Mouse (Mus musculus) cerebellum, adult 9-10 months (tissue): ENCODE measurements at regions not wholly inside any gene's neighbourhood (a gene's known extent, or its start where the extent isn't known, plus 50 kb on each side); places are given as distances from the start of the nearest gene placed in this dataset.

Experiments
- DNase-seq: peaks from one replicate; pipeline ENCODE4 v3.0.0; 2022

DNA sequence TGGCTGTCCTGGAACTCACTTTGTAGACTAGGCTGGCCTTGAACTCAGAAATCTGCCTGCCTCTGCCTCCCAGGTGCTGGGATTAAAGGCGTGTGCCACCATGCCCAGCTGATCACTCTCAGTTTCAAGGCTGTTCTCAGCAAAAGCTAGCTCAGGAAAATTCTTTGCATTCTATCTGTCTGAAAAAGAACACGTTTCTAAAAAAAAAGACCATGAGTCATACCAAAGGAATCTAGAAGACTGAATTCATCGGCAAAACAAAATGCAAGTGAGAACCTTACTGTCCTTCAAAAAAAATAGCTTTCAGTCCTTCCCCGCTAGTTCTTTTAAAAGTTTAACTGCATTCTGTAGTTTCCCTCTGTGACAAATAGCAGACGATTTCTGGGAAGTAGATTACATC is 596.3 kb upstream of the Syt1 start:
- DNase-seq = no peak

DNA sequence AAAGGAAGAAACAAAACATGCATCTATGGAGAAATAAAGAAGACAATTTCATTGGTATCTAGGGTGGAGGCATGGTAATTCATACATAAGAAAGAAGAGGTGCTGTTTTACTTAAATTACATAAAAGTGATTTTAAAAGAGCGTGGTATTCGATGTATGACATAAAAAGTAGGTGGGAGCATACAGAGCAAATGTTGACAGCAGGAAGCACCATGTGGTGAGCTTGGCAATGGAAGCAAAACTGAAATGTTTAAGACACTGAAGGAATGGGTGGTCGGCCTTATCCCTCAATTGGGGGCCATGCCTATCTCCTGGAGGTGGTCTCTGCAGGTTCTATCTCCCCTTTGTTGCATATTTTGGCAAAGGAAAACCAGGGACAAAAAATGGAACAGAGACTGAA is 592.5 kb upstream of the Syt1 start:
- no peak for DNase-seq

DNA sequence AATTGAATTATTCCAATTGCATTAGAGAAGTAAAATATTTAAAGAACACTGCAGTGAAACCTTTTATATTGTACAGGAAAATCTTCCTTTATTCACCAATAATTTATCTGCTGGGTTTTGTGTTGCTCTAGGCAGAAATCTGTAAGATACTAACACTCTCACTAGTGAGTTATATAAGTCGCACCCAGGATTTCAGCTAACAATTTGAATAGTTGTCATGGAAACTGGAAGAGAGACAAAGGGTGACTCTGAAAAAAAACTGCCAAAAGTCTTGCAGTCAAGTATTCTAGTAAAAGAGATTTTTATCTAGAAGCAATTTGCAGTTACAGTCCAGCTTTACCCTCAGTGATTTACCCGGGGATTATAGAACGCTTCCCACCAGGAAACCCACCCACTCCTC is 587.8 kb upstream of the Syt1 start:
- DNase-seq = no peak

DNA sequence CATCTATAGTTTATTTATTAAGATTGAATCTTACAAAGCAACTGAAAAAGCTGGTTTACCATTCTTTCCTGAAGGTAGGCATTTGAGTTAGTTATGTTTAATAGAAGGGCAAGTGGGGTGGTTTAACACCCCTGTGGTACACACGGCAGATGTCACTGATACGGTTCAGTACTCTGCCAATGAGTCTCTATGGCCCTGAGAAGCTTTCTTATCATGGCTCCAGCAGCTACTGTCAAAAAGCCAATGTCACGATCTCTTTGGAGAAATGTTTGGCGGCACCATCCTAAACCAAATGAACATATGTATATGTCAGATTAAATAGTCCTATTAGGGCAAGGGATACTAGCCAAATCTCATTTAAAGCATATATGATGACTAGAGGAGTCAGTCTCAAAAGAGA is 562.4 kb upstream of the Syt1 start:
- peak; percentile 70 for DNase-seq

DNA sequence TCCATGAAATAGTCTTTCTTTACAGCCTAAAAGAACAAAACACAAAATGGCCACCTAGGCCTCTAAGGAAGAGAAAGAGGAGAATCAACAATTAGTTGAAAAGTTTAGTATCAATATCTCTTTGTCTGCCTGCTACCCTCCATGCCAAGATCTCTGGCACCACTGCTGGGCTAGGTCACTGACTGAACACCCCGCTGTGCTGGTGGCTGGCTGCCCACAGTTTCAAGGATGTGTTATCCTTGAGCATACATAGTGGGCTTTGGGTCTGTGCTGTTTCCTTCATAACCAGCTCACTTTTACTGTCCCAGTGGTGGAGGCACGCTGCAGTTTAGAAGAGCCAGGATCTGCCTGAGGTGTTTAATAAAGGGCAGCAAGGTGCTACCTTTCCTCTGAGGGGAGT is 559.0 kb upstream of the Syt1 start:
- DNase-seq = peak; percentile 63

DNA sequence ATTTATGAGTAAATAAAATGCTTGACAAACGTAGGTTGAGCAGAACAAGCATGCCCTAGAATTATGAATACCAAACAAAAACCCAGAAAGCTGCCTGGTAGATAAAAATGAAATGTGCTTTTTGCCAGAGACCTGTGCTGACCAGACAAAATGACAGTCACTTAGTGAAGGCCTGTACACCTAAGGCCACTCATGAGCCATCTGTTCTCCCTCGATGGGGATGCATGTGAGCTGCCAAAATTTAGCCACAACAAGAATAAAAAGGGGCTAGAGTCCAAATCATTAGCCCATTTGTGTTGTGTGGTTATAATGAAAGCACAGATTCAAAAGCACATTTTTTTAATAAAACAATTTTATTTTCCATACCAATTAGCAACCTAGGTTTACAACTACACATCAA is 555.9 kb upstream of the Syt1 start:
- DNase-seq = peak; percentile 97

DNA sequence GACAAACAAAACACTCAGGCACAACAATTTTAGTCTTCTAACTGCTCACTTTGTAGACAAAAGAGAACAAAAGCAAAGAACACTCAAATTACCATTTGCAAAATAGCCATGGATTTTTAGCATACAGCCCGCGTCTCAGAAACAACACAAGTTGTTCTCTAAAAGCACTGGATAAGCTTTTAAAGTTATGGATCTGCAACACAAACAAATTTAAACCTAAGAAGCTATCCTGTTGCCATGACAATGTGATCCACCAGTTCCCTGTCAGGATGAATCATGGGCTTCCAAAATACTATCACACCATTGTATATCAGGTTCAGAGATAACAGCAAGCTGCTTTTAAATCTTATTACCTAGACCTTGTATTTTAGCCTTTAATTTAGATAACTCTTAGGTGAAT is 550.9 kb upstream of the Syt1 start:
- no peak for DNase-seq

DNA sequence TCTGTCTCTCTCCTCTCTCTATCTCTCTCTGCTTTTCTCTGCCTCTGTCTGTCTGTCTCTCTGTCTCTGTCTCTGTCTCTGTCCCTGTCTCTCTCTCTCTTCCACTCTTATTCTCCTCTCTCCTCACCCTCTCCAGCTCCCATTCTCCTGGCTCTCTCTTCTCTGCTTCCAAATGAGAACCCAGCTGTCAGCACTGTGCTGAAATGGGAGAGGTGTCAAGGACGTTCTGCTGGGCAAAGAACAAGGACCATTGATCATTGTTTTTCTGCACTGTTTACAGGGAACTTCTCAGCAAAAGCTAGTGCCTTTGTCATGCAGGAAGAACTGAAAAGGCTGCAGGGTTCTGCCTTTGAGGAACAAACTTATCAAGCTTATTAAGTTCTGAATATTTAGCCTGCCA is 550.3 kb upstream of the Syt1 start:
- DNase-seq = no peak

DNA sequence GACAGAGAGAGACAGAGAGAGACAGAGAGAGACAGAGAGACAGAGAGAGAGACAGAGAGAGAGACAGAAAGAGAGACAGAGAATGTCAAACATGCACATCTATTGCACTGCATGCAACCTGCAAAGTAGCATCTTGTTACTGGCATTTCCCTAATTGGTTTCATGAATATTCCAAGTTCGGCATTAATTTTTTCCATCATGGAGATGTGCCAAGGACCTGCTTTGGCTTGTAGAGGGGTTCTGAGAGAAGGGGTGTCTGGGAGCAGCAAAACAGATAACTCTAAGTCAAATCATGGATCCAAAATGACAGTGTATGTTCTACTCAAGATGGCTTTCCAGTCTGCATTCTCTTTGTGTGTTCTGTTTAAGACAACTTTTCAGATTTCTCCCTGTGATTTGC is 532.5 kb upstream of the Syt1 start:
- no peak for DNase-seq

DNA sequence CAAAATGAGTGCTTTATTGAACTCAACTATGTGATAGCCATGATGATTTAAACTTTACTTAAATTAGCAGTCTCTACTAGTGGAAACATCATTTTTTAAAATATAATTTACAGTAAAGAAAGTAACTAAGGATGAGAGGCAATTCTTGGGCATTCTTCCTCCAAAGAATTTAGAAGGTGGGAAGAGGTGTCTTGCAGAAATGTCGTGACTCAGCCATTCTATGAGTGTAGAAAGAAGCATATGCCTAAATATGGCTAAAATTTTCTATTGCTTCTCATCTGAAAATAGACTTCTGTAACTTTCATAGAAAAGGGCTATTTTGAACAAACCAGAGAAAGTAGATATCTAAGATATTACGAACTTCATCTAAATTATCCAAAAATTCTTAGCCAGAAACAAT is 529.4 kb upstream of the Syt1 start:
- DNase-seq = no peak

DNA sequence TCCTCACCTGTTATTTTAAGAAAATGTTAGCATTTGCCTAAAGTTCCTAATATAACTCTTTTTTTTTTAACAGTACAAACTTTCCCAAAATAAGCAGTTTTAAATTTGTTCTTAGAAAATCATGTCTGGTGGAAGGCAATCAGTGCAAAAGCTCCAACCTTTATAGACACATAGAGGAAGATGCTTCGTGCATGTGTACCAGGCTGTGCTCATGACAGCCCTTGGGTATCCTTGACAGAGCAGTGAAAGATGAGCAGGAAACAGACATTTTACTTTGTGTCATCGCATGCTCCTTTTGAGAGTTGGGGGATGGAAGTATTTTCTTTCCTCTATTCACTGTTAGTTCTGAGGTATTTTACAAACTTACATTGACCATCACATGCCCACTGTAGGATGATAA is 517.3 kb upstream of the Syt1 start:
- no peak for DNase-seq

DNA sequence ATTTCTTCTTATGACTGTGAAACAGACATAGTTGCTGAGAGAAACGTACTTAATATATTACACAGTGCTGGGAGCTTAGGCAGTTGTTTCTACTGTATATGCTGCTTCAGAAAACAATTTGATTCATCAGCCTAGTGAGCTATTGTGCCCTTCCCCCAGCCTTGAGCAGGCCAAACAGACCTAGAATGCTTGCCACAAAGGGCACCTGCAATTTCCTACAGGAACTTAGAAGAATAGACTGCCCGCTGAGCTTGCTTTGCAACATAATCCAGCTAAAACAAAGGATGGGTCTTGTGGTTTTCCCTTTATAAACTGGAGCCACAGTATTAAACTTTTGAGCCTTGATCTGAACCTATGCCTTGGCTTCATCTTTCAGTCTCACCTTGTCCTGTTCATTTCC is 510.9 kb upstream of the Syt1 start:
- DNase-seq = no peak

DNA sequence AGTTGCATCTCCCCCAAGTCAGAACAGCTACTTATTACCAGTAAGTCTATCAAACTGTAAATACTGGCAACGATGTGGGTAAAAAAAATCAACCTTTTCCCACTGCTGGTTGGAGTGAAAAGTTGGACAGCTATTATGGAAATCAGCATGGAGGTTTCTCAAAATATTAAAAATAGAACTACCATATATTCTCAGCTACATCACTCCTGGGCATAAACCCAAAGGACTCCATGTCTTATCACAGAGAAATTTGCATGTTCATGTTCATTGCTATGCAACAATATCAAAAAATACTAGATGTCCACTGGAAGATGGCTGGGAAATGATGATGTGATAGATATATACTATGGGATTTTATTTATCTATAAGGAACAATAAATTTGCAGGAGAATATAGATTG is 506.9 kb upstream of the Syt1 start:
- DNase-seq = no peak

DNA sequence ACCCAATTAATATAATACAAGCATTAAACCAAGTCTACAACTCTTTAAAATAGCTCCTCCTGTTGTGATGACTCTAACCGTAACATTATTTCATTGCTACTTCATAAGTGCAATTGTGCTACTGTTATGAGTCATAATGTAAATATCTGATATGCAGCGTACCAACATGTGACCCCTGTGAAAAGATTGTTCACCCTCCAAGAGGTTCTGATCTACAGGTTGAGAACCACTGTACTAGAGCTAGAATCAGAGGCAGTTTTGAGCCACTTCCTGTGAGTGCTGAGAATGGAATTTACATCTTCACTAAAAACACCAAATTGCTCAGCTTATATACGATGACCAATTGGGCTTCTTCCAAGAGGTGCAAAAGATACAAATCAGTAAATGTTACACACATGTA is 504.4 kb upstream of the Syt1 start:
- no peak for DNase-seq

DNA sequence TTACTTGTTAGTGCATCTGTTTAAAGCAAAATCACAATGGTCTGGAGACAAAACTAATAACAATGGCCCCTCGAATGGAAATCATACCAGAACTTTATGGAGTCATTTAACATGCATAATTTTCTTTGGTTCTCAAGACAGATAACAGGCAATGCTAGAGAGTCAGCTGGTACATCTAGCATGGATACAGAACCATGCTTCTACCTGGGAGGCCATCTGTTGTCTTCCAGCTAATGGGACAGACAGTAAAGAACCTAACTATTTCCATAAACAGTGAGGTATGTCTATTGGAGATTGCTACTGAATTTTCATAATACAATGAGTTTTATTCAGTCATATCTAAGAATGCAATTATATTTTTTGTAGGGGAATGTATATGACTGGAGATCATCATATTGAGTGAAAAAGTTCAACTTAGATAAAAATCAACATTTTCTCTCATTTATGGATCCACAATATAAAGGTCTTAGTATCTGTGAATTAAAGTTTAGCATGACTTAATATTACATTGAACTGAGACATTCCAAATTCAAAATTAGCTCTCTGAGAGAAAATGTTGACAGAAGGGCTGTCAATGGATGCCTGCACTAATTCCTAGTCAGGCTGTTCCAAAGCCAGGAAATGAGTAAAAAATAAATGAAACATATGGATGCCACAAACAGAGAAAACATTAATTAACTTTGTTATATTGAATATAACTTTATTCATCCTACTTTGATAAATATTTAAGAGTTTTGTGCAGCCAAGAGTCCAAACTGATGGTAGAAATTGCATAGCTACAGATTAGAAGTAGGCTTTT is 500.3 kb upstream of the Syt1 start:
- DNase-seq = peak; percentile 55

DNA sequence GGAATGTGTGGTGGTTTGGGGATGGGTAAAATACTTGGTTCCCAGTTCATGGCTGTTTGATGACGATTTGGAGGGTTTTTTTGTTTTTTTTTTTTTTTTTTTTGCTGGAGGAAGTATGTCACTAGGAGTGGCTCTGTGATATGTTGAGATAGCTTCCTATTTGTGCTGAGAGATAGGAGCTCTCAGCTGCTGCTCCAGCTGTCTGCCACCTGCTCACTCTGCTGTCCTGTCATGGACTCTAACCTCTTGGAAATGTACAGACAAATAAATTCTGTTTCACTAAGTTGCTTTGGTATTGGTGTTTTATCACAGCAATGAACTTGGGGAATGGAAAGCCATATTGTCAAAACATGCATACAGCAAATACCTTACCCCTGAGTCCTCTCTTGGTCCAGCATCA is 497.8 kb upstream of the Syt1 start:
- no peak for DNase-seq

DNA sequence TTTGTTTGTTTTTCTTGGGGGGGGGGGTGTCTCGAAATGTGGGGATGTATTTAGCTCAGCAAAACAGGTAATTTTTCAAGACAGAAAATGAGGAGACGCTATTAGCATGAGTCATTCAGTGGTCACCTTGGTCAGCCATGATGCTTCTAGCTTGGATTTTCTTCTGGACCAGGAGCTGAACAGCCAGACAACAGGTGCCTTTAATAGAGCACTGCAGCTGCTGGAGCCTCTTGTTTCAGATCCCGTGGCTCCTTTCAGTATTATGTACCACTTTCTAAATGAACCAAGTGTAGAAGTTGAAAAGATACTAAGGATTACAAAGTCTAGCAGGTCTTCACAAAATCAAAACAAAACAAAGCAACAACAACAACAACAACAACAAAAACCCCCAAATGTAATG is 496.4 kb upstream of the Syt1 start:
- no peak for DNase-seq

DNA sequence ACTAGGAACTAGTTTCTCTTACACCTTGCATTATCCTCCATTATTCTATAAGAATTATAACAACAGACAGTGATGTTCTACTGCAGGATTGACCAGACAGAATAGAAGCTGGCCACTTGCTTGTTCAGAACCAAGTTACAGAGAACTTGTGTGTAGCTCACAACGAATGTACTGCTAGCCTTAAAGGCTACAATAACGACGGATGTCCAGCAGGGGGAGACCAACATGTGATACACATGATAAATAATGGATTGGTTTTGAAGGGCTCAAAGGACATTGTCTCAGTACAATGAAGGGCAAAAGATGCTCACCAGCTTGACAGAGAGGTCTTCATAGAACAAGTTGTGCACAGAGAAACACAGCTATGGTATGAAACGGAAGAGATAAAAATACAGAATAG is 493.9 kb upstream of the Syt1 start:
- no peak for DNase-seq

DNA sequence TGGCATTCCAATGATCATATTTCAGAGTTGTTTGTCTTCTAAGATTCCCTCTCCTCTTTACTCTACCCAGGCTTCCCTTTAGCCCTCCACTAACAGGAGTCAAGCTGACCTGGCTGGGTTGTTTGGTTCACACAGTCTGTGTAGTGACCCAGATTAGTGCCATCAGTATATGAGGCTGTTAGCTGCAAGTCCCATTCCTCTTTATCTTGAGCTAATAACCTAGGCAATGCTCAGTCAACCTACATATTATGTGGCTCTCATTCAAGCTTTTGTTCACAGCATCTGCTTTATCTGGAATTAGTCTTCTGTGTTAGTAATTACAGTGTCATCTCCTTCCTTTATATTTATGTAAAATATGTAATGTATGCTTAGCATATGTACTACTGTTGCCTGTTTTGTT is 490.1 kb upstream of the Syt1 start:
- no peak for DNase-seq

DNA sequence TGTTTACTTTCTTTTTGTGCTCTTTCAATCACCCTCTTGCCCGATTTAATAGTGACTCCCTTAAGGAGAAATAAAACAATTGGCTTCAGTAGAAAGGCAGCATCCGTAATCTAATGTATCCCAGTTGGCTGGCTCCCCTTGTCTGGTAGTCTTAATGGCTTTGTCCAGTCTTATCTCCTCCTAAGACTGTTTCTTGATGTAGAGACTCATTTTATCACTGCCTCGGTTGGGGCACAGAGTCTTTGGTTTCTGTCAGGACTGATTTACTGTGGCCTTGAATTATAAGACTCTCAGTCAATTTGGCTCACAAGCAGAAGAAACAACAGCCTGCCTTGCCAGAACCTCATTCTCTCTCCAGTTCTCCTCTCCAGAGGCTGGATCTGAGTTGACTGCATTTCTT is 487.5 kb upstream of the Syt1 start:
- no peak for DNase-seq

DNA sequence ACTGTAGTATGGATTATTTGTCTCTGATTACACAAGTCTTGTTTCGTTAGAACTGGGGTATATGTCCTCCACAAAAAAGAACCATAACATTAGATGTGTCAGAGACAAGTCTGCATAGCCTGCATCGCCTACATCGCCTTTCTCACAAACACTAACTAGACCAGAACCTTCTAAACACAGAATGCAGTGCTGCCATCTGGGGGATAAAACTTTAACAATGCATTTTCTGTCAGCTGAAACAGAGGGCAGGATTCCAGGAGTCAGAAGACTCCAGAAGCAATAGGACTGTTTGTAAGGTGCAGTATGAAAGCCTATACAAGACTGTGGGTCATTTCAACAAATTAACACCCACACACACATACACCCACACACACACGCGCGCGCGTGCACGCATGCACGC is 485.4 kb upstream of the Syt1 start:
- peak; percentile 86 for DNase-seq

DNA sequence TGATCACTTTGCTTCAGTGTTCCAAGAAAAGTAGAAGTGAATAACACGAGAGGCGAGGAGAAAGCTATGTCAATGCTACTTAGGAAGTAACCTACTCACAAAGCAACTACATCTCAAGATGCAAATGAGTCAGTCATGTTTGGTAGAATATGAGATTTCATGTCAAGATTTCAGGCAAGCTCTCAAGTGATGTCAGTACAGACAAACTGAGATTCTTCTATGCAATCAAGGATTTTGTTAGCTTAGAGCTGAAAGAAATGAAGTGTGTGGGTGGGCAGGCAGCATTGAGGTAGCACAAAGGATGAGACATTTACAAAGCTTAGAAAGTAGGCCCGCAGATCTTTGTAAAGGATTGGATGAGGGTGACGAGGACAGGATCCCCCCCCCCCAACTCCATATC is 480.0 kb upstream of the Syt1 start:
- DNase-seq = no peak

DNA sequence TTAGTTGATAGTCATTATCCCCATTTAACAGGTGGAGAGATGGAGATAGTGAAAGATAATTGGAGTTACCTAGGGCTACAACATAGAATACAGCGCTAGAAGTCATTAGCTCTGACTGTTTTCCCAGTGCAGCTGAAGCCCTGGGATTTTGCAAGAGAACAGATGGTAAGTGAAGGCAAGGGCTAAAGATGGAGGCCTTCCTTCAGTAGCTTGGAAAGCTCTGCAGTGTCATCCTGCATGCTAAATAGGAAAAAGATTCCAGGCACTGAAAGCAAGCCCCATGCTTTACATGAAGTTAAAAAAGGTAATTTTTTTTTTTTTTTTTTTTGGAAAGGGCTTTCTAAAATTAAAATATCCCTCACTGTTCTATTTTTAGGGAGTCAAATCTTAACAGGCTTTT is 477.2 kb upstream of the Syt1 start:
- no peak for DNase-seq

DNA sequence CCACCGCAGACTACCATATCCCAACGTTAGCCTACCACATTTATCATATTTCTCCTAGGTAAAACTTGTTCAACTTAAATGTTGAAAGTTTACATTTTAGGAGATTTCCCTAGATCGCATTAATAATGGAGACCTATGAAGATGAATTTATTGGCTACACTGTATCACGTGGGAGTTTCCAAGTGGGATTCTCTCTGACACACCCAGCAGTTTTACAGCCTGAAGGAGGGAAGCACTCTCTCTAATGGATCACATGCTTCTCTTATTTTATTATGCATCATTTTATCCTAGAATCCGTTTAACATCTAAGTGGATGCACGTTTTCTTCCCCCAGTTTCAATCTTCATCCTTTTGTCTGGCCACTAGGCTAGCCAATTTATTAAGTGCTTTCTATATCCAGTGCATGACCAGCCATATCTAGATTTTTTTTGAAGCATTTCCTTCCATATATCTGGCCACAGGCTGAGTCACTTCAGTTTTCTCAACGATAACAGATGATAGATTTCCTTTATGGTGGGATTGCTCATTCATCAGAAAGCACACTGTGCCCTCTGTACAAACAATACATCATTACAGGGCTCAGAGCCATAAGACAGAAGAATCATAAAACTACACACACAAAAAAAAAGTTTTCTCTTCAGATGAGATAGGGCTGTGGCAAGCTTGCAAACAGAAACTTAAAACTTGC is 476.3 kb upstream of the Syt1 start:
- DNase-seq = no peak

DNA sequence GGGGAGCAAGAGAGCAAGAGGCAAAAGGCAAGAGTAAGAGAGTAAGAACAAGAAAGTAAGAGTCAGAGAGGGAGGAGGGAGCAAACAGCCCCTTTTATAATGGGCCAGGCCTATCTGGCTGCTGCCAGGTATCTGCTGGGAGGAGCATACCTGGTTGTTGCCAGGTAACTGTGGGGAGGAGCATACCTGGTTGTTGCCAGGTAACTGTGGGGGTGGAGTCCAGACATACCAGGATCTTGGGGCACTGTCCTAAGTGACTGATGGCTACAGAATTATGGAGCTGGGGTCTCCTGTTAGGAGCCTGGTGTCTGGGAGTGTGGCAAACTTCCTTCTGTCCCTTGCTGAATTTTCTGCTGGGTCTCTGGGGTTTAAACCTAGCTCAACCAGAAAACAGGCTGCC is 469.8 kb upstream of the Syt1 start:
- no peak for DNase-seq
